9 mouse cellular contexts compared by ENCODE assay signal in the genomic region with DNA sequence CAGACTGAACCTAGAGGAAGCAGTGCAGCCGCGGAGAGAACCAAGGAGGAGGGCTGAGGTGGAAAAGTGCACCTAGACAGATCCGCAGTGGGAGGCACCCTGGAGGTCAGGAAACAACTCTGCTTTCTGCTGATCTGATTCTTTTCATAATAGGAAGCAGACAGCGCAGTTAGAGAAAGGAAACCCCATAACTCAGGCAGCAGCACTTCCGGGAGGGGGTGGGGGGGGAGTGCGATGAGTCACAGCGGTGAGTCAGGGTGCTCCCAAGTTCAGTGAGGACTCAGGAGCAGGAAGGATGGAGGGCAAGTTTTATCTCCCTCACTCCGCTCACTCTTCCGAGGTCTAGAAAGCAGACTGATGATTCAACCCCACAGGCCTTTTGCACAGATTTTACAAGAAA. TPM values are rescaled to one million over a fixed set of nuclear protein-coding genes. Genes with fewer than 3 reads are reported as not detected.
DNase-seq lines count a peak whose midpoint lies in the region; ATAC-seq and TF ChIP-seq lines count a peak whose summit lies in the region.
"Had no signal": no experiment of that assay in that cellular context is flagged by ENCODE, and none has a peak within 500 bp of the region (broad histone marks: within the 10 kb centered on the region; RNA-seq: fewer than 3 reads in every experiment).

No protein-coding gene starts in this region.

- no peak for TF ChIP-seq EP300 in heart, adult 2 months (IDR thresholded peaks at IDR 0.05; ENCODE audit: insufficient read depth, low read depth, low read length)

- no peak for TF ChIP-seq POLR2A in heart, adult 2 months (IDR thresholded peaks at IDR 0.05; ENCODE audit: insufficient read depth, low read depth, low read length)

- H3K4me1 ChIP-seq in heart, adult 2 months (ENCODE audit: control insufficient read depth, insufficient read depth, low read length), result peaks cover 3% of the 10 kb centered on the region
- H3K4me1 ChIP-seq in heart, embryonic 10.5 days, result peaks cover 16% of the 10 kb centered on the region

- H3K4me3 ChIP-seq in heart, adult 2 months, result peak overlapping the region; percentile 22
- no peak overlapping the region; the same call in 1 of the 2 replicates for H3K4me3 ChIP-seq in heart, embryonic 10.5 days

- no peaks in the 10 kb centered on the region for H3K9me3 ChIP-seq in heart, embryonic 10.5 days

- TF ChIP-seq CTCF in heart, adult 2 months (IDR thresholded peaks at IDR 0.05), result no peak

- no peaks in the 10 kb centered on the region for H3K27me3 ChIP-seq in heart, adult 2 months (ENCODE audit: control insufficient read depth, insufficient read depth, low read length)
- peaks cover 35% of the 10 kb centered on the region for H3K27me3 ChIP-seq in heart, embryonic 10.5 days (ENCODE audit: insufficient read depth, poor library complexity, severe bottlenecking)

- DNase-seq in heart, adult 2 months, result peak in 1 of 2 experiments; percentile 6
- no peak for DNase-seq in heart, embryonic 10.5 days (ENCODE audit: low spot score)
- DNase-seq in embryo, embryonic 10.5 days (ENCODE audit: low spot score), result peak; percentile 34
- peak; percentile 34 for DNase-seq in kidney, adult 9 months
- no peak for DNase-seq in urinary bladder, postnatal 25 days (ENCODE audit: low spot score)
- no peak for DNase-seq in urinary bladder, postnatal 10 days (ENCODE audit: low spot score)
- no peak for DNase-seq in right cerebral cortex, postnatal 25 days

- intact Hi-C loops in heart, adult 2 months (cut with DNase I), result no loop called here

- no peaks in the 10 kb centered on the region for H3K79me2 ChIP-seq in heart, adult 2 months (replicated peaks; ENCODE audit: control insufficient read depth, insufficient read depth, low read length)

- peak; percentile 92 for ATAC-seq in megakaryocyte, adult 5-6 weeks (ENCODE audit: poor library complexity, severe bottlenecking)

- H3K9ac ChIP-seq in heart, adult 2 months (ENCODE audit: low read depth, low read length), result peak overlapping the region; percentile 50; the same call in 1 of the 2 replicates

- H3K27ac ChIP-seq in heart, adult 2 months, result peak overlapping the region; percentile 45
- H3K27ac ChIP-seq in heart, embryonic 10.5 days, result no peak overlapping the region

- no peaks in the 10 kb centered on the region for H3K36me3 ChIP-seq in heart, adult 2 months (ENCODE audit: control insufficient read depth, insufficient read depth, low read length)
- peaks cover 5% of the 10 kb centered on the region; the same call in 1 of the 2 replicates for H3K36me3 ChIP-seq in heart, embryonic 10.5 days

- WGBS in heart, adult 2 months, result 35% methylated on average over 8 of the region's 9 CpGs
- 50% methylated on average over 9 of the region's 9 CpGs for WGBS in heart, embryonic 10.5 days

RNA-seq across cellular contexts. Expression of gene Ermp1, which starts 7.2 kb away (rescaled TPM):
- total RNA-seq in heart, adult 2 months (2021), result 10 to 100 TPM in 1 of 2 experiments, 1 to 10 TPM in 1; 8.9 to 10.5 TPM
- polyA plus RNA-seq in heart, adult 2 months (2012; rRNA removed), result 6.5 and 12.0 TPM in 2 replicates
- polyA plus RNA-seq in heart, embryonic 10.5 days (2016; fragmentation: Nextera tagmentation; extraction: Ambion mirVana), result 8.1 and 9.5 TPM in 2 replicates
- total RNA-seq in megakaryocyte, adult 5-6 weeks (2015), result 17.5 and 18.6 TPM in 2 replicates
- total RNA-seq in megakaryocyte, adult 5-6 weeks (2017), result 24.0 and 25.9 TPM in 2 replicates

RNA-seq across cellular contexts. Expression of gene Mlana, which starts 56.6 kb away (rescaled TPM):
- 1 to 10 TPM in 1 of 2 experiments, under 1 TPM in 1; 0.59 to 1.4 TPM for total RNA-seq in heart, adult 2 months (2021)
- polyA plus RNA-seq in heart, adult 2 months (2012; rRNA removed), result 3.9 and 4.2 TPM in 2 replicates
- 0.15 and 0.32 TPM in 2 replicates for polyA plus RNA-seq in heart, embryonic 10.5 days (2016; fragmentation: Nextera tagmentation; extraction: Ambion mirVana)
- total RNA-seq in megakaryocyte, adult 5-6 weeks (2015), result not detected in 2 replicates
- not detected in 2 replicates for total RNA-seq in megakaryocyte, adult 5-6 weeks (2017)
- polyA plus RNA-seq: neural tube, embryonic 14.5 days had no signal

Comparison
In these comparisons a context has a peak if more than half of its experiments do, and no peak if none do; other contexts are left out.
1. DNase-seq: peak in embryo, embryonic 10.5 days (single experiment) and kidney, adult 9 months (single experiment); none in heart, embryonic 10.5 days (single experiment), urinary bladder, postnatal 25 days (single experiment), urinary bladder, postnatal 10 days (single experiment) and right cerebral cortex, postnatal 25 days (single experiment).